Mouse (Mus musculus) heart, adult 8-10 months (tissue): ENCODE measurements around the gene Gjb4. TPM values are rescaled to one million over a fixed set of nuclear protein-coding genes. Genes with fewer than 3 reads are reported as not detected.

Source experiments
- DNase-seq: peaks from one replicate; pipeline ENCODE4 v3.0.0; 2022; ENCODE audit warnings: low spot score
- total RNA-seq, 4 experiments: library from RNA; stranded (reverse); gene quantifications; 2 replicates each; pipeline ENCODE4 v1.2.4; 2022

Gjb4 gene
- total RNA-seq: not detected

GRCm38 (mm10) chr4:127353951-127354438 lies at the start of gene Gjb4:
TSS of gene Gjb4 (minus strand) at chr4:127354081.
- no peak for DNase-seq

- DNase-seq: no peak
These were observed 48.7 kb upstream of the Gjb4 start for GRCm38 (mm10) chr4:127402614-127403013.

DNA sequence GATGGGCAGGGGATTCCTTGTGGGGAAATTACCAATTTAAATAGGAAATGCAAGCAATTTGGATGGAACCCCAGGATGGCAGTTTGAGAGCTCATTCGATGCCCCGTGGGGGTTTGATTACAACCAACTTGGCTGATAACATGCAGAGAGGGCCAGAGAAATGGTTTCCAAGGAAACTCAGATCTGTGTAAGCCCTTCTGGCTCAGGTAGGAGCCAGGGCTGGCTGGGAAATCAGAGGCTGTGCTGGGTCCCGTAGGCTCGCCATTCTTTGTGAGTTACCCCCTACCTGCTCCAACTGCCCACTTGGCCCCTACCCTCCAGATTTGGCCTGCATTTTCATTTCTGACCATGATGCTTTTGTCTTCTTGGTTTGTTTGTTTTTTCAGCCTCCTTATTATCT lies 48.3 kb upstream of the Gjb4 start:
- no peak for DNase-seq

GRCm38 (mm10) chr4:127400165-127401145 lies 46.6 kb upstream of the Gjb4 start:
- no peak for DNase-seq

DNA sequence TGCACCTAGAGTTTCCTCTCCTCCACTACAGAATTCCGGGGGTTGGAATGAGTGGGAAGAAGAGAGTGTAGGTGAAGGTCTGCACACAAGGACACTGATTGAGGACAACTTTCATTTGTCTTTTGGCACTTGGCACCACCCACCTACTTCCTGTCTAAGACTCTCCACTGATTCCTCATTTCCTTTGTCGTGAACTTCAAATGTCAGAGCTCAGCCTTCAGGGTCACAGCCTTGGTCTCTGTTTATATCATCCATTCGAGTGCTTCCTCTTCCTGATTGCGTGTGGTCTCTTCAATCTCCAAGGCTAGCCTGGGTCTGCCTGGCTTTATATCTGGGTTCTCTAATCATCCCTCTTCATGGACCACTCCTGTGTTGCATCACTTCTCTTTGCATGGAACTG lies 41.7 kb upstream of the Gjb4 start:
- no peak for DNase-seq

DNA sequence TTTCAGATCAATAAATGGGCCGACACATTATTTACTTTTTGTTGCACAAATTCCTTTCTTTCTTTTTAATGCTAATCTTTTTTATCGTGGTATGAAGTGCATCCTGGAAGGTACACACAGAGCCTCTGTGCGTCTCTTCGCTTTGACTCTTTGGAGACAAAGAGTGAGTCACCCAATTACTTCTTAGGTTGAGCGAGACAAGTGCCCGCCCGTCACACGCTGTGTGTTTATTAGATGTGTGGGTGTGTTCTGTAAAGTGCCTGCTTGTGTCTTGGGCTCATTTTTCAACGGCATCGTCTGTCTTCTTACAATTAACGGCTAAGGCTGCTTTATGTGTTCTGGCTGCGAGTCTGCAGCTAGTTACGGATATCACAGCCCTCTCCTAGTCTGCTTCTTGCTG lies 35.8 kb upstream of the Gjb4 start:
- no peak for DNase-seq

- no peak for DNase-seq
These were observed 23.5 kb upstream of the Gjb4 start for GRCm38 (mm10) chr4:127377344-127377743.

- DNase-seq: no peak
These were observed 21.8 kb upstream of the Gjb4 start for GRCm38 (mm10) chr4:127375541-127376177.

DNA sequence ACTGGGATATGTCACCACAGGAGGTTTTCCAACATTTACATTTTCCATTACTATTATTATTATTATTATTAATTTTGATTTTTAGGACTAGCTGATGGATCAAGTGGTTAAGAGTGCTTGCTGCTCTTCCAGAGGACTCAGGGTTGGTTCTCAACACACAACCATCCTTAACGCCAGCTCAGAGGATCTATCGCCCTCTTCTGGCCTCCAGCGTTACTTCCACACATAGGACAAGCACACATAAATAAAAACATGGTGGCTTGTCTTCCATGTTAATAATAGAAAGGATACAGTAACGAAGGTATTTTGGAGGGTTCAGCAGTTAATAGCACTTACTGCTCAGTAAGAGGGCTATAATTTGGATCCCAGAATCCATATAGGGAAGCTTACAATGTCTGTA lies 20.8 kb upstream of the Gjb4 start:
- DNase-seq: no peak

- DNase-seq: no peak
These were observed 19.6 kb upstream of the Gjb4 start for GRCm38 (mm10) chr4:127373491-127373890.

- DNase-seq: peak; percentile 21
These were observed 17.7 kb upstream of the Gjb4 start for GRCm38 (mm10) chr4:127371546-127371945.

- DNase-seq: no peak
These were observed 16.6 kb upstream of the Gjb4 start for GRCm38 (mm10) chr4:127370447-127370846.

- DNase-seq: peak; percentile 42
These were observed 14.6 kb upstream of the Gjb4 start for GRCm38 (mm10) chr4:127368379-127368973.

DNA sequence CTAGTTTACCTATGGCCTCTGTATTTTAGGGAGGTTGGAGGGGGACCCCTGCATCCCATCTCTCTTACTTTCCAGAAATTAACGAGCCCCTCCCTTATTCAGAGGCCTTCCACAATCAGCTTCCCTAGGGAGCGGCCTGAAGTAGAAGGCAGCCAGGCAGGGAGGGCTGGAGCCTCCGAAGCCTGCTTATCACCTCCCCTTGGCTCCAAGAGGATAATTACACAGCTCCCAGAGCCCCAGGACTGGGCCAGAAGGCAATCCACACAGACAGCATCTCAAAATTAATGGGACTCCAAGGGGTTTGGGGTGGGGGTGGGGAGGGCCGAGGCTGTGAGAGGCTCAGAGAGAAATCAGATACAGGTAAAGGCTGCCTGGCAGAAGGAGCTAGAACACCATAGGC lies 12.0 kb upstream of the Gjb4 start:
- DNase-seq: no peak

GRCm38 (mm10) chr4:127365433-127365832 lies 11.6 kb upstream of the Gjb4 start:
- DNase-seq: no peak

DNA sequence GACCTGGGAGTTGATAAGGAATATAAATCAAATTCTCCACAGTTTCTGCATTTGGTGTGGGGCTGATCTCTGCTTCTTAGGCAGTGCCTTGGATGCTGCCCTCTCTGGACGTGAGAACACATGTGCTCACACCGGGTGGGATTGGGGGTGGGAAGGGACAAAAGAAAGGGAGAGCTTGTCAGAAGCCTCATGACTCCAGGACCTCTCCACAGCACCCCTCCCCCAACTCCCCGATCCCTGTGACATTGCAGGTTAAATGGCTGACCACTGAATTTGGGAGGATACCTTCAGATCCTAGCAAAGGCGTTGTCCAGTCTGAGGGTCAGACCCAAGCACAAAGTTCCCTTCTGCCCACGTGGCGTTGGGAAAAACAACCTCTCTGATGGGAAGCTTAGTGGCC lies 10.6 kb upstream of the Gjb4 start:
- no peak for DNase-seq

GRCm38 (mm10) chr4:127363331-127363730 lies 9.4 kb upstream of the Gjb4 start:
- DNase-seq: no peak

DNA sequence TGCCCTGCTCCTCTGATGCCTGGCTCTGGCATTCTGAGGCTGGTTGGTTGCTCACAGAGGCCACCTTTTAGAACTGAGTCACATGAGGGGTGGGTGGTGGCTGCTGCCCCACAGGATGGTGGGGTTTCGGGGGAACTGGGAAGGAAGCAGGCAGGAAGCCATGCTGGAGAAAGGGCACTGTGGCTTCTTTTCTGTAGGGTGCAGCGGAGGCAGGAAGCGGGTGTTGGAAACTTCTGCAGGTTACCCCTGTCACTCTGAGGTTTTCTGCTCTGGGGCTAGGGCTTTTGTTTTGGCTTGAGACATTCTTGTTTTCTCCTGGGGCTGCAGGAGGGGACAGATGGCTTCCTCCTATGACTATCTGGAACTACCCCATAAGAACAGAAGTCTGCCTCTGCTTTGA lies 8.6 kb upstream of the Gjb4 start:
- no peak for DNase-seq

- no peak for DNase-seq
These were observed 4.1 kb upstream of the Gjb4 start, which contains the start of gene Gjb5 for GRCm38 (mm10) chr4:127358018-127358417. TSS of gene Gjb5 (minus strand) at chr4:127358181.

DNA sequence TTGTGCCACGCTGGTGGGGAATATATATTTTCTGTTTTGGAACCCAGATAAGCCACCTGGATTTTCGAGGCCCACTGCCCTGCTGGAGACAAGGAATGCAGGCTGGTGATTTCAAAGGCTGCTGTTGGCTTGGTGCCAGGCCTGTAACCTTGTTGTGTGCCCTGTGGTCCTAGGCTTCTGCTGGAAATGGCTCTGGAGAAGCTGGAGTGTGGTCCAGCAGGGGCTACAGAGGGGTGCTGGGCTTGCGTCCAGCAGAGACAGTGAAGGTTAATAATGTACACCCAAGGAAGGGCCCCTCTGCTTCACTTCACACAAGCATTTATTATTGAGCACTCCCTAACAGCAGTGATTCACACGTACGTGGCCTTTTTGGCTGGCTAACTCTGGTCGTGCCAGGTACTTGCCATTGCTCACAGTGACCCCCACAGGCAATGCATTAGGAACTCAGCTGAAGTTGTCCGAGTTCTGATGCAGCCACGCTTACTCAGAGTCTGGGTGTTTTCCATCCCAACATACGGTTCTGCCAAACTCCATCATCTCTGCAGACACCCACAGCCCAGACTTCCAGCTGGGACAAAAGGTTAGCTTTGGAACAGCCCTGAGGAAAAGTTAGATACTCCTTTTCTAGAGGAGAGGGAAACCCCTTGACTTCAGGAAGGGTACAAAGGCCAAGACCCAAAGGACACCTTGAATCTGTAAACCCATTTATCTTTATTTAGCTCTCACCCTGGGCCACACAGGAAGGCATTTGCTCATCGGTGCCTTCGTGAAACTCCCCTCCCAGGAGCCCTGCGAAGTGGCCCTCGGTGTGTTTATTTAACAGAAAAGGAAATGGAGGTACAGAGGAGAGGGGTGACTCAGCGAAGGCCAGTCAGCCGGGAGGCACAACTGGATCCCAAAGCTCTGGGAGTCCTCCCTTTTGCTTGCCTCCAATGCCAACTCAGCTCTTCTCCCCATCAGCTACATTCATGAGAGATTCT lies 915 bp upstream of the Gjb4 start:
- no peak for DNase-seq

DNA sequence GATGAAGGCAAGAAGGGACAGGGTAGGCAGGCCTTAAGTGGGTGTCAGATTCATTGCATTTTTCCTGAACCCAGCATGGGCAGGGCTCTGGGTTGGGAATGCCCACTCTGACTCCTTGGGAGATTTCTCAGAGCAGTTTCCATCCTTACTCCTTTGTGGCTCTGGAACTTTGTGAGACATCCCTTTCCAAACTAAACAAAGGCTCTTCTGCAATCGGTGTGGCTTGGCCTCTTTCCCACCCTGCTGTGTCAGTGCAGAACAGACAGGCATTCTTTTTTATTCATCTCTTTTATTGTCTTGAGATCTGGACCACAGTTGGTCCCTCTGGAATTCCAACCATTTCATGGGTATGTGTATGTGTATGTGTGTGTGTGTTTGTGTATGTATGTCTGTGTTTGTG lies 1.3 kb downstream of the Gjb4 start:
- DNase-seq: no peak
